Mouse (Mus musculus): ENCODE results near the gene Cops4.

The Cops4 gene

DNA sequence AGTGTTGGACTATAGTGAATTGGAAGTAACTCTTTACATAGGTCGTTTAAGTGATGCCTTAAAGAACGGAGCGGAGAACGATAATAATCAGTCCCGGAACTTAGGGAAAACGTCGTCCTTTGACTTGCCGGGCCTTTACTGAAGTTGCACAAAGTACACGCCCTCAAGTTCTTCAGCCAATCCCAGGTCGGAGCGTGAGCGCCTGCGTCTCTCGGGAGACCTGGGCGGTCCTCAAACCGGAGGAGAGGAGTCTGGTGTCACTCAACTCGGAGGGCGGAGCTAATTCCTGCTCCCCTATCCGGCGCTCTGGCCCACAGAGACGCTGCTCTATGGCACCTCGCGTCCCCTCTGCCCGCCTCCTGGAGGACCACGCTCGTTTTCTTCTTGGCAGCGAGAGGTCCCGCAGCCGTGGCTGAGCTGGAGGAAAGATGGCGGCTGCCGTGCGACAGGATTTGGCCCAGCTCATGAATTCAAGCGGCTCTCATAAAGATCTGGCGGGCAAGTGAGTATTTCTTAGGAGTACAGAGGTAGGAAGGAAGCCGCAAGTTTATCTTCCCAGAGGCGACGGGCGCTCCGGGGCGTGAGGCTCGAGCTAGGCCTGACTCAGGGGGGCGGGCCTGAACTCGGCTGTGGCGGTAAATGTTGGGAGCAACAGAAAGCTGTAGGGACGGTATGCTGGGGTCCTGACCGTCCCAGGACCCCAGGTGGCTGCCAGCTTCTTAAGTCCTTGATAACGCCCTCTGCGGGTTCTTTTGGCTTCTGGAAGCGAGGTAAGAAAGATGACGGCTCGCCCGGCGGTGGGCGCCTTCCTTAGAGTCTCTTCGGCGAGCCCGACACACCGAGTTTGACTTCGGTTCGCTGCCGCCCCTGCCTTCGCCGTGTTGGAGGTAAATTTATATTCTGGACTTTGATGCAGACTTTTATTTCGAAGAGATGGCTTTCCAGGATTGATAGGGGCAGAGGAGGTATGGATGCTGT, at the start of gene Cops4:
Gene Cops4 (plus strand): TSS at position 261 of the 978 bp plus-strand sequence.
- peak; percentile 99 for DNase-seq (ENCODE audit: low read depth)

DNA sequence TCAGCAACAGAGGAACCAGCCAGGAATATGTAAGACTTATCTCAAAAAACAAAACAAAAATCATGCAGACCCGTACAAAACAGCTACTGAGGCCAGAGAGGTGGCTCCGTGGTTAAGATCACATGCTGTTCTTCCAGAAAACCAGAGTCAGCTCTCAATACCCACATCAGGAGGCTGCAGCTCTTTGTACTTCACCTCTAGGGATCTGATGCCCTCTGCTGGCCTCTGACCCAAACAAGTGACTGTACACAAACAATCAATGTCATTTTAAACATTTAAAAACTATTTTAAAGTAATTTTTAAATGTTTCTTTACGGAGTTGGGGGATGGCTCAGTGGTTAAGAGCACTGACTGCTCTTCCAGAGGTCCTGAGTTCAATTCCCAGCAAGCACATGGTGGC, 41.8 kb upstream of the Cops4 start:
- DNase-seq (ENCODE audit: low read depth): peak; percentile 77

DNA sequence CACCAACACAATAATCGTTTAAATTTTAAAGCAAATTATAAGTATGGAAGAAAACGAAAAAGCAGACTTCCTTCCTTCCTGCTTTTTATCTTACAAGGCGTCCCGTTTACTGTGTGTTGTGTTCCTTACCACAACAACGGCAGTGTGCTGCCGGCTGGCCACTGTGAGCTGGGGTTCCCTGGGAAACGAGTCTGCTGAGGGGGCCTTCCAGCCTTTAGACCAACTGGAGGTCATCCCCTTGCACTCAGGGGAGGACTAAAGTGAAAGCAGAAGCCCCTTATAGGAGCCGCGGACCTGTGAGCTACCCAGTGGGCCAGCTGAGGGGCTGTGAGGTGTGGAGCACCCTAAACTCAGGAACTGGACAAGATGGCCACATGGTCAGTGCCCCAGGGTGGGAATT, 40.5 kb upstream of the Cops4 start:
- DNase-seq (ENCODE audit: low read depth): peak; percentile 32

DNA sequence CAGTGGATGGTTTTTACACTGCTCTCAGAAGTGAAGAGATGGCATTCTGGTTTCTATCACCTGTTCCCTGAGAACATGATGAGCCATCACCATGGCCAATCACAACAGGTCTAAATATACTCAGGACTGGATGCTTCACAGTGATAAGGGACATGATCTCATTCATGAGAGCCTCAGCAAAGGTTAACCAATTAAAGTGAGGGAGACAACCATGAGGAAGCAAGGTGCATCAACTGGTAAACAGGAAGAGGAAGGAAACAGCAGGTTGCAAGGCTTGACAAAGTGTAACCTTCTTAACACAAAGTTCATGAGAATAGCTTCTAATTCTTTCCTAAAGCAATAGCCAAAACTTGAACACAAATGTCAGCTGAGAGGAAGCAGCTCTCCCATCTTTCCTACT, 34.5 kb upstream of the Cops4 start:
- DNase-seq (ENCODE audit: low read depth): no peak

DNA sequence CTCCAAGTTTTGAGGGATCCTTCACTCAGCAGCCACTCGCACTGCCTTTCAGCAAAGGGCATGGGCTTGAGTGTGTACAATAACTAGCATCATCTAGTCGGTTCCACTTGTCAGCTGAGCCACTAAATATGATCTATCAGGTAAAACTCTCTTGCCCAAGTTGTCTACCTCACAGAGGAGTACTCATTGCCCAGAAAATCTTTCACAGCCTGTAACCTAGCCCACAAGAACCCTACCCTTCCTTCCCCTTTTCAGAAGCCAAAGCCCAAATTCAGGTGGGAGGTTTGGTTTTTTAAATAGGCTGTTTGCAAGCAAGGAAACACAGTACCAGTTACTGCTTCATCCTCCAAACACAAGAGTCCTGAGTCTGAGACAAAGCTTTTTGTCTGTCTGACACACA, 31.0 kb upstream of the Cops4 start:
- DNase-seq (ENCODE audit: low read depth): peak; percentile 33

DNA sequence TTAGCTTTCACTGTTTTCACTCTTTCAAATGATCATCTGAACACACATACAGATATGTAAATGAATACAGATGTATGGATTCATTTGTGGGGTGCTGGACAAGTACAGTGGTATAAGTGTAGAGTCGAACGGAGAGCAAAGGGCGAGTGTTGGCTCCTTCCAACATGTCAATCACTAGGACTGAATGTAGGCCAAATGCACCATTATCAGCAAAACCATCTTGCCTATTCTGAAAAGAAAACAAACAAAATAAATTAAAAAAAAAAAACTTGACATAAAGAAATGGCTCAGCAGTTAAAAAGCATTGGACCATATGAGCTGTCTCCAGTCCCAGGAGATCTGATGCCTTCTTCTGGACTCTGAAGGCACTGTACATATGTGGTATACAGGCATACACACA, 29.9 kb upstream of the Cops4 start:
- DNase-seq (ENCODE audit: low read depth): no peak

DNA sequence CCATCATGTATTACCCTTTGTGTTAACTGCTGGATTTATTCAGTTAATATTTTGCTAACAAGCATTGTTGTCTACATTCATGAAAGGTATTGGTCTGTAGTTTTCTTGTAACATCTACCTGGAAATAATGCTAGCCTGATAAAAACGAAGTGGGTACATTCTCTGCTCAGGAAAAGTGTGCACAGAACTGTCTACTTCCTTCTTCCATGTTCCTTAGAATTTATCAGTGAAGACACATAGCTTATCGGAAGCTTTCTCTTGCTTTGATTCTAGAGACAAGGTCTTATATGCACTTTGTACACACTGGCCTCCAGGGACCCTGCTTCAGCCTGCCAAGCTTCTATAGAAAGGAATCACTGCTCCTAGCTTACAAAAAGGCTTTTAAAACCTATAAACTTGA, 28.8 kb upstream of the Cops4 start:
- no peak for DNase-seq (ENCODE audit: low read depth)

DNA sequence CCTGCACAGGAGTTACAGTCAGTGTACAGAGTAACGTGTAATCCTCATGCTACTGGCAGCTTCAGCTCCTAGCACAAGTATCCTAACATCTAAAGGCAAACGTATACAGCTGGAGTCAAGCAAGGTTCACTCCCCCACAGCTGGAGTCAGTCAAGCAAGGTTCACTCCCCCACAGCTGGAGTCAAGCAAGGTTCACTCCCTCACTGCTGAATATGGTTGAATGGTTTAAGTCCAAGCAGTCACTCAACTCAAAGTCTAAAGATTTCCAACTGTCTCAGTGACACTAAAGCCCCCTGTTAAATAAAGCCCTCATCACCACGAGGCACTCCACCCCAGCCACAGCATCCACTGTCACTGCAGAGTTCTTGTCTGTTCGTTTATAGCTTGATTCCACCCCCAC, 26.4 kb upstream of the Cops4 start:
- no peak for DNase-seq (ENCODE audit: low read depth)

DNA sequence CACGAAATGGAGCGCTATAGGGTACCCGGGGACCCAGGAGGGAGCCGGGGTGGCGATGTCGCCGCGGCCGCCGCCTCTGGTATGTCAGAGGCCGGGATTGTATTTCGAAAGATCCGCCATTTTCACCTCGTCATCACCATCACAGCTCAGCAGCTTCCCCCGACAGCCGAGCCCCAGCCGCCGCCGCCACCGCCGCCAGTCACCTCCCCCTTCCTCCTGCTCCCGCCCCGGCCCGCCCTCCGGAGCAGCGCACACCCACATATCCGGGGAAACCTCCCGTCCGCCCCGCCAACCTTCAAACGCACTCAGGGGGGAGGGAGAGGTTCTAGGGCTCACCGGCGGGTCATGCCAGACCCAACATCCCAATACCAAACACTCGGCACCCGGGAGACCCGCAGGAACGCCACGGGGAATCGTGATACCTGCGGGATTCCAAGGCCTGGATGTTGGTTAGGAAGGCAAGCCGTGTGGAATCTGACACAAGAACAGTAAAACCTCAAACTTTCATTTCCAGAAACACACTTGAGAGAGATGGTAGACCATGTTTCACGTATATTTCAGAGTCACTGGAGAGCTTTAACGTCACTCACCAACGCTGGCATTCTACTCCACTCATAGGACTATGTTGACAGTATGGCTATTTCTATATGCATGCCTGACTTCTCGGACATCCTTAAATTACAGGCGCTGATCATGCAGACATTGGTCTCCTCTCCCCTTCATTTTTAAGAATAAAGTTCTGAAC, 19.5 kb upstream of the Cops4 start:
- DNase-seq (ENCODE audit: low read depth): peak; percentile 85

DNA sequence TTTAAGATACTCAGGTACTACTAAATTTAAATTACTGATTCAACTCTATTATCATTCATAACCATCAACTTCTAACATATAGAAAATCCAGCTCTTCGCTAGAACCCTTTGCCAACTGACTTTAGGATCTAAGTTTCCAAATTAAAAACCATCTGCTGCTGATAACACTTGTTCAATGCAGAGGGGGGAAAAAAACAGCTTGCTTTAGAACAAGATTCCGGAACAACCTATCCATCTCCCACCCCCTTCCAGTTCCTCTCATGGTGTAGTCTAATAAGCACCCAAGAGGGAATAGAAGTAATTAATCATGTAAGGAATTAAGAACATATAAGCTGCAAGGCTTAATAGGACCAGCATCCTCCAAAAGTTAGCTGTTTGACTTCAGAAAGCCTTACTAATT, 18.9 kb upstream of the Cops4 start:
- DNase-seq (ENCODE audit: low read depth): no peak

DNA sequence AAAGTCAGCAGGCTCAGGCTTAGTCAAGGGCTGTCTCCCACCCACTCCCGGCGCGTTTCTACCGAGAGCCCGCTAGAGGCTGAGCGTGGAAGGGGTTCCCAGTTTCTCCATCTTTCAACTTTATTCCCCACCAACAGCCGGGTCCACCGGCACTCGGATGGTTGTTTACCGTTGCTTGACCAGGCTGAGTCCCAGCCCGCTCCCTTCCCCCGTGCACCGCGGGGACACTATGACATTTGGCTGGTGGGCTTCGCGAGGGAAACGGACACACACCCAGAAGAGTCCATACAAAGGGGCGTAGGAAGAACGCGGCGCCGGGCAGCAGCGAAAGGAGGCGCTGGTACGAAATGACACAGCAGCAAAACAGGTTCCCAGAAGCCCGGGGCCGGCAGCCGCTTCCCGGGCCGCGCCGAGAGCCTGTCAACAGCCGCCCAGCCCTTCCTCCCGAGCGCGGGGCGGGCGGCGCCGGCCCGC, 18.2 kb upstream of the Cops4 start:
- peak; percentile 45 for DNase-seq (ENCODE audit: low read depth)

DNA sequence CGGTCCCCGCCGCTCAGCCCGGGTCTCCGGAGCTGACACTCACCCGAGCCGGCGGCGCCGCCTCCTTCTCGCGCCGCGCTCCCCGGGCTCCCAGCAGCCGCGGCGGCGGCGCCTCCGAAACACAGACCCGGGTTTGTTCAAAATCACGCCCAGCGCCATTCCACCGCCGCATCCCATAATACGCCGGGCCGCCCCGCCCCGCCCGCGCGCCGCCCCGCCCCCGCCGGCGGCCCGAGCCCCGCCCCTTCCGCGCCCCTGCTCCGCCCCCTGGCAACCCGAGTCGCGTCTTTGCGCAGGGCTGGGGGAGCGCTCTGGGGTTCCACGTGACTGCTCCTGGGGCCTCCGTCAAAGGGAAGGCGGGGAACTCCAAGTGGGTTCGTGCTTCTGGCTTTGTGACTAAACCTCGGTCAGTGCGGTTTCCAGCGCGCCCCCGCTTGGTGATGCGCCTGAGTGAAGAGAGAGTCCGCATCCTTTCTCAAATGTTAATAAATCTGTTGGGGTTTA, 17.6 kb upstream of the Cops4 start, which contains the start of gene Lin54:
Gene Lin54 (minus strand): TSS at position 182 of the 504 bp plus-strand sequence.
- peak; percentile 95 for DNase-seq (ENCODE audit: low read depth)

DNA sequence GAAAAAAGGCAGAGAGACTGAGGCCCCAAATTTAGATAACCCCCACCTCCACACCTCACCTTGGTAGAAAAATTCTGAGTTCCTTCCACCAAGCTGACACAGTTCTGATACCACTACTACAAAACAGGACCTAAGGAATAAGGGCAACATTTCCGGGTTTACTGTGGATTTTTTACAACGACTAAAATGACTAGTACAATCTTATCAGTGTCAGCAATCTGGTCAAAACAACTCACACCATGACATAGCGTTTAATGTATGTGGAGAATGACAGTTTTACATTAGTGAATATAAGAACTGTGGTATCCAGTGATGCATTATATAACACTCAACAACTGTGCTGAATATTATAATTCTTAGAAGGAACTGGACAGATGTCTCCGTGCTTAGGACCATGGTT, 16.8 kb upstream of the Cops4 start:
- DNase-seq (ENCODE audit: low read depth): peak; percentile 80

DNA sequence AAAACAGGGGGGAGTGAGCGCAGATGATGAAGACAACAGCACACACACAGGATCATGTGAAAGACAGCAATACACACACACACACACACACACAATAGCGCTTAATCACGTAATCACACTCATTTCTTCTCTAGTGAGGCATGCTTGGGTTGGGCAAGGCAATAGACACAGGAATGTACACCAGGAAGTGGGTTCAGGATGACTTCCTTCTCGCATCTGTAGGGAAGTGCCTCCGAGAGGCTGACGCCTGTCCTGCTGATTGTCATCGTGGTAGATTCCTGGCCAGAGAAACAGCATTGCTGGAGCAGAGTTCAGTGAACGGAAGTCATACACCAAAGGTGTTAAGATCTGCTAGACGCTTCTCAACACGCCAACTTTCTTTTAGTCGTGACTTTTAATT, 8.9 kb upstream of the Cops4 start:
- peak; percentile 72 for DNase-seq (ENCODE audit: low read depth)

DNA sequence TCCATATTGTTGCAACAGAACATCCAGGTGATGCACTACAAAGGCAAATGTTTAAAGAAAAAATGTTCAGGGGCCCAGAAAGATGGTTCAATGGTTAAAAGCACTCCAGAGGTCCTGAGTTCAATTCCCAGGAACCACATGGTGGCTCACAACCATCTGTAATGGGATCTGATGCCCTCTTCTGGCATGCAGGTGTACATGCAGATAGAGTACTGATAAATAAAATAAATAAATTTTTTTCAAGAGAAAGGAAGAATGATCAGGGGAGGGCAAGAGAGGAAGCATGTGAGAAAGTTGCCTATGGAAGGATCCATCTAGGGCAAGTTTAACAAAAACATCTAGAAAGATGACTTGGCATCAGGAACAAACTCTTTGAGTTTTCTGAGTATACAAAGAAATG, 5.5 kb upstream of the Cops4 start:
- no peak for DNase-seq (ENCODE audit: low read depth)

DNA sequence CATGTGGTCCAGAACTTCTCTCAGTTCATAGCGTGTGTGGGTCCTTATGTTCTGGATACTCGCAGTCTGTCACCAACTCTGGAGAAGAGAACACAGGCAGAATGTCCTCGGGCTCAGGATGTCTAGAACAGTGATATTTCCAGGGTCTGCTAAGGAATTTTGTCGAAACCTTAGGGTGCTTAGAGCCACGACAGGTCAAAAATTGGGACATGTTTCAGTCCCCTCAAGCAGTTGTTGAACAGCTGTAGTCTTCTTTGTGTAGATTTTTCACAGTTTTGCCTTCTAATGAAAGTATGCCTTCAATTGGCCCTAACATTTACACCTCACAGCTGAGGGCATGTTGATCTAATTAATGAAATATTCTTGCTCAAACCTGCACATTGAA, 910 bp downstream of the Cops4 start:
- DNase-seq (ENCODE audit: low read depth): no peak

DNA sequence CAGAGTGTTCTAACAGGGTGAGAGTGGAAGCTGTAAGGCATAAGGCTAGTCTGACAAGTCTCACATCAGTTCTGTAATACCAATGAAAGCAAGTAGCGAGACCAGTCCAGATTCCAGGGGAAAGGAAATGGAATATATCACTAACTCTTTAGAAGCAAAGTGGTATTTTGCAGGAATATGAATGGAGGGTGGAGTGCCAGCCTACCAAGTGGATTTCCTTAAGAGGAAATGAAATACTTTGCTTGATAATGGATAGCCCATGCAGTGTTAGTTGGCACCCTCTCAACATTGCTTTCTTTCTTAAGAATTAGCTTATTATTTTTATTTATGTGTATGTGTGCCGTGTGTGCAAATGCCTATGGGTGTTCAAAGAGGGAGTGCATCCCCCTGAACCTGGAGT, 2.1 kb downstream of the Cops4 start:
- no peak for DNase-seq (ENCODE audit: low read depth)

DNA sequence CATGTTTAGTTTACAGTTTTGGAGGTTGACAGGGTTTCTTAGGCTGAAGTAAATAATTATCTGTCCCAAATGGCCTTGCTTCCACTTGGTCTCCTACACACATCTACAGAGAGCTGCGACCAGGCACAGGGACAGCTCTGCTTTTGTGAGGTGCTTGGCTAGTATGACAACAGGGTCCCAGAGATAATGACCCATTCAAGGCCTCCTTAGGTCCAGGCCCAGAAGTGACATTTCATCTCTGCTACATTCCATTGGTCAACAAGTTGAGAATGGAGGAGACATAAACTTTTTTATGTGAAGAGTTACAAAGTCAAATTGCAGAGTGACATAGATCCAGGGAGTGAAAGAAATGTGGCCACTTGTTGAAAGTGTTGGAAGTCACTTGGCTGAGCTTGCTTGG, 5.2 kb downstream of the Cops4 start:
- DNase-seq (ENCODE audit: low read depth): no peak

DNA sequence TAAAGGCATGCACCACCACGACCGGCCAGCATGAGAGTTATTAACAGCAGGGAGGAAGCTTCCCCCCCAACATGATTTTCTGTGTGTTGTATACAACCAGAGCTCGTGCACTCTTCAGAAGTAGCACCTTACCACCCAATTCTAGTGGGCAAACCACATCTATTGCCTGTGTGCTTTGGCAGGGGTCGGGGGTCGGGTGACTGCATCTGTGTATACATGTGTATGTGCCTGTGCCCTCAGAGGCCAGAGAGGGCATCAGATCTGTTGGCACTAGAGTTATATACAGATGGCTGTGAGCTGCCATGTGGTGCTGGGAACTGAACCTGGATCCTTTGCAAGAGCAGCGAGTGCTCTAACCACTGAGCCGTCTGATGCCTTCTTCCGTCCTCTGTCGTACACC, 6.8 kb downstream of the Cops4 start:
- DNase-seq (ENCODE audit: low read depth): no peak

DNA sequence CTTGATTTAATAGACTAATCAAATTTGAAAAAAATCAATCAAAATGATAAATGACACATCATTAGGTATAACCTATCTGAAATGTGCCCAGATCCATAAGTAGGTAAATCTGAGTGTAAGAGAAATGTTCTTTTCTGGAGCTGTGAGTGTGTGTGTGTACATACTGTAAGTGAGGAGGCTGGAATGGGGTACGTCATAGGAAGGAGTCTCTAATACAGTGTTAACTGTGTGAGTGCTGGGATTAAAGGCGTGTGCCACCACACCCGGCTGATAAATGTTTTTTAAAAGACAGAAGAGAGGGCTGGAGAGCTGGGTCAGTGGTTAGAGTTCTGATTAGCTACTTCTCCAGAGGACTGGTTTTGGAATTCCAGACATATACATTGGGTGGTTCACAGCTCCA, 7.5 kb downstream of the Cops4 start:
- peak; percentile 53 for DNase-seq (ENCODE audit: low read depth)

DNA sequence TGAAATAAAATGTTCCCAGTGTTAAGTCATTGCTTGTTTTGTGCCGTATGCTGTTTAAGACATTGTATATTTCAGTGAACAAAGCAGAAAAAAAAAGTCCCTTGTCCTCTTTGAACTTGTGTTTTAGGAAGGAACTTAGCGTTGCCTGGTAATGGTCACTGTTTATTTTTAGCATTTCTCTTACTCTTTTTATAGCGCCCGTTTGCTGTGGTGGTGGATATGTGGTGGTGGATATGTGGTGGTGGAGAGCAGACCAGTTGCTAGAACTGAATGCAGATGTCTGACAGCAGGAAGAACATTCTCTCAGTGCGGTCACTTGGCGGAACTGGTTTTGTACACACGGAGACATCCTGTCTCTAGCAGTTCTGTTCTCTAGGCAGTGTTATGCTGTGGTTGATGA, 8.1 kb downstream of the Cops4 start:
- DNase-seq (ENCODE audit: low read depth): peak; percentile 99

DNA sequence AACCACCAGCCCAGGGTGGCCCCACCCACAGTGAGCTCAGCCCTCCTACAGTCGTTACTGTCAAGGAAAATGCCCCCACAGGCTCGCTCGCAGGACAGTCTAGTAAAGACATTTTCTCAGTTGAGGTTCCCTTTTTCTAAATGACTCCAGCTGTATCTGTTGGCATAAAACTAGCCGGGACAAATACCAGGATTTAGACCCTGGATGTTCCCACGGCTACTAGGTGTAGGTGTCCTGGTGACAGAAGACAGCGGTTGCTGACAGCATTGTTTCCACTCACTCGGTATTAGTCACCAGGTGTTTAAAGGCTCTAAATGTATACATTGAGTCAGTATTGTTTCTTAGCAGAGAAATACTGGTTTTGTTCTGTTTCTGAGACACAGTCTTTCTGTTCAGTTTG, 17.7 kb downstream of the Cops4 start:
- no peak for DNase-seq (ENCODE audit: low read depth)

DNA sequence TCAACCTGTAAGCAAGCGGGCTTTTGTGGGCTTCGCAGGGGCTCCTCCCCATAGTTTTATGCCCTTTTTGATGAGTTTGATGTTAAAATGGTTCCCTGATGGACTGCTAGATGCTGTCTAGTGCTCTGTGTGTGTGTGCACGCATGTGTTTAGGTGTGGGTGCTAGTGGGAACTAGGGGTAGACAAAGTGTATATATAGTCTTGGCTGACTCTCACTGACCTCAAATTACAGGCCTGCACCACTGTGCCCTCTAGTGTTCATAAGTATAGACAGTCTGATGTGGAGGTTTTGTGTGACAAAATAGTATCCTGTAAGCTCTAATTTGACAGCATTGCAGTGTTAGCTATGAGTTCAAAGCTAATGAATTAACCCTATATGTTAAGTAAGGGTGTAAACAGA, 18.5 kb downstream of the Cops4 start:
- DNase-seq (ENCODE audit: low read depth): peak; percentile 73

Measured in 416B (cell line).